Mouse (Mus musculus): Measurements from ENCODE around the gene Ryr1.
A peak's percentile ranks its signal among the peaks of the same experiment; 100 is the strongest.
"Not testable (repeated sequence)": the region's sequence is repeated elsewhere in the genome, so short reads cannot be mapped to it uniquely, and the experiment has no call there.

Gene Ryr1

GRCm38 (mm10) chr7:29146625-29147367 lies 21.8 kb upstream of the Ryr1 start:
- DNase-seq (ENCODE audit: low read depth, low spot score) = no peak

- DNase-seq (ENCODE audit: low read depth, low spot score) = no peak
Observed at GRCm38 (mm10) chr7:29144006-29144405, 19.0 kb upstream of the Ryr1 start.

- DNase-seq (ENCODE audit: low read depth, low spot score) = no peak
Observed at GRCm38 (mm10) chr7:29141416-29141815, 16.4 kb upstream of the Ryr1 start.

- not testable (repeated sequence) for DNase-seq (ENCODE audit: low read depth, low spot score)
Observed at GRCm38 (mm10) chr7:29139237-29139636, 14.3 kb upstream of the Ryr1 start.

- no peak for DNase-seq (ENCODE audit: low read depth, low spot score)
Observed at GRCm38 (mm10) chr7:29137429-29137828, 12.4 kb upstream of the Ryr1 start.

- no peak for DNase-seq (ENCODE audit: low read depth, low spot score)
Observed at GRCm38 (mm10) chr7:29134693-29135386, 9.9 kb upstream of the Ryr1 start, which contains the start of gene Rasgrp4. TSS of gene Rasgrp4 (plus strand) at chr7:29134851.

- DNase-seq (ENCODE audit: low read depth, low spot score) = no peak
Observed at GRCm38 (mm10) chr7:29134230-29134629, 9.3 kb upstream of the Ryr1 start.

GRCm38 (mm10) chr7:29128725-29129124 lies 3.7 kb upstream of the Ryr1 start:
- DNase-seq (ENCODE audit: low read depth, low spot score) = no peak

- DNase-seq (ENCODE audit: low read depth, low spot score) = no peak
Observed at GRCm38 (mm10) chr7:29126173-29126915, 1.4 kb upstream of the Ryr1 start.

GRCm38 (mm10) chr7:29123531-29124358 lies 1.2 kb downstream of the Ryr1 start:
- DNase-seq (ENCODE audit: low read depth, low spot score) = no peak

- DNase-seq (ENCODE audit: low read depth, low spot score) = no peak
Observed at GRCm38 (mm10) chr7:29122821-29123220, 2.2 kb downstream of the Ryr1 start.

- no peak for DNase-seq (ENCODE audit: low read depth, low spot score)
Observed at GRCm38 (mm10) chr7:29119526-29119925, 5.5 kb downstream of the Ryr1 start.

GRCm38 (mm10) chr7:29118142-29118851 lies 6.7 kb downstream of the Ryr1 start:
- DNase-seq (ENCODE audit: low read depth, low spot score) = no peak

- DNase-seq (ENCODE audit: low read depth, low spot score) = no peak
Observed at GRCm38 (mm10) chr7:29108992-29109955, 15.7 kb downstream of the Ryr1 start.

- no peak for DNase-seq (ENCODE audit: low read depth, low spot score)
Observed at GRCm38 (mm10) chr7:29101286-29102017, 23.5 kb downstream of the Ryr1 start.

GRCm38 (mm10) chr7:29097131-29097530 lies 27.8 kb downstream of the Ryr1 start:
- DNase-seq (ENCODE audit: low read depth, low spot score) = no peak

- DNase-seq (ENCODE audit: low read depth, low spot score) = peak; percentile 87
Observed at GRCm38 (mm10) chr7:29088817-29089216, 36.2 kb downstream of the Ryr1 start.

- no peak for DNase-seq (ENCODE audit: low read depth, low spot score)
Observed at GRCm38 (mm10) chr7:29086902-29087301, 38.1 kb downstream of the Ryr1 start.

GRCm38 (mm10) chr7:29085981-29086380 lies 39.0 kb downstream of the Ryr1 start:
- DNase-seq (ENCODE audit: low read depth, low spot score) = no peak
